Mouse (Mus musculus): ENCODE data around the gene Hsf2bp.

Hsf2bp gene

GRCm38 (mm10) chr17:32048351-32048750 lies 12.2 kb upstream of the Hsf2bp start:
- no peak for TF ChIP-seq GATA4 (IDR thresholded peaks at IDR 0.05; ENCODE audit: insufficient replicate concordance, low read length)

GRCm38 (mm10) chr17:32046541-32046940 lies 10.4 kb upstream of the Hsf2bp start:
- no peak for TF ChIP-seq GATA4 (IDR thresholded peaks at IDR 0.05; ENCODE audit: insufficient replicate concordance, low read length)

- no peak for TF ChIP-seq GATA4 (IDR thresholded peaks at IDR 0.05; ENCODE audit: insufficient replicate concordance, low read length)
Observed at GRCm38 (mm10) chr17:32040263-32040662, 4.1 kb upstream of the Hsf2bp start.

DNA sequence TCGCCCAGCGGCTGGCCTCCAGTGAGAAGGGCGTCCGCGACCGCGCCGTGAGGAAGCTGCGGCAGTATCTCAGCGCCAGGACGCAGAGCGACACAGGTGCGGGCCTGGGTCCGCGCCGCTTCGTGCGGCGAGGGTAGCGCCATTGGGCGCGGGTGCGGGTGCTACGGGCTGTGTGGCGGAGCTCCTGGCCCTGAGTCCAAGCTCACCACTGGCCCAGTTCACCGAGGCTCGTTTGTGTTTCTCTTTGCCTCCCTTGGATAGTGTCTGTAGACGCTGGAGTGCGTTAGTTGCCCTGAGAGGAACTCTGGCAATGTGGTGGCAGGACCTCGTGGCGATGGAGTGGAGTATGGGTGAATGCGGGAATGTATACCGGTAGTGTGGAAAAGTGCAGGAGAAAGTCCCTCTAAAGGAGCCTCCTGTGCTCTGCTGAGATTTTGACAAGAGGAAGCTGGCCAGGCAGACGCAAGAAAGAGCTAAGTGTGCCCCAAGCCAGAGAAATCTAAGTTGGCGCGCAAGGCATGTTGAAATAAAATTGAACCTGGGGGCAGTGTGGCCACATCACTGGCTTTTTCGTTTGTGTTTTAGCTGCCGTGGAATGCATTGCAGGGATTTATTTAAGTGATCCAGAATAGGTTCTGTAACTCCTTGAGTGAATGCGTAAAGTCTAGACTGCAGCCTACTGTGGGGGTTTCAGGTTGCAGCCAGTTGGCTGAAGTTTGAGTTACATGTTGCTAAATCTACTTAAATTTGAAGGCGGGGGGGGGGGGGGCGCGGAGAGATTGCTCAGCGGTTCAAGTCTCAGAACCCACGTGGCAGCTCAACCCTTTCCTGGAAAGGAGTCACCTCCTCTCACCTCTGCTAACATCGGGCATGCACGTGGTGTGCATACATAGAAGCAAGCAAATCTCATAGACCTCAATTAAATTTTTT lies 625 bp upstream of the Hsf2bp start:
- TF ChIP-seq GATA4 (IDR thresholded peaks at IDR 0.05; ENCODE audit: insufficient replicate concordance, low read length), result no peak

DNA sequence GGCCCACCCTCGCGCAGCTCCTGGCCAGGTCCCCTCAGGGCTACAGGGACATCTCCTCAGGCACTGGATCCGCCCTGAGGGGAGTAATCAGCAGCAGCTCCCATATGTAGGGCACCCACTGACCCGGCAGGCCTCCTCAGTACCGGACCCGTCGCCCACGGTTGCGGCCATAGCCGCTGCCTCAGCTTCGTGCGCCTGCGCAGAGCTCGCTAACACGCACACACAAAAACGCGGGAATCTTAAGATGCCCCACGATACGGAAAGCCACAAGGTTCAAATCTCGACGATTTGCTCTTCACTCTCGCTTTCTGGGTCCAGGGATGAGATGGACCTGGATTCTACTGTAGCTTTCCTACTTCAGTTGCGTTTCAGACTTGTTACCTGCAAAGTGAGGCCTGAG lies 1.8 kb downstream of the Hsf2bp start:
- no peak for TF ChIP-seq GATA4 (IDR thresholded peaks at IDR 0.05; ENCODE audit: insufficient replicate concordance, low read length)

DNA sequence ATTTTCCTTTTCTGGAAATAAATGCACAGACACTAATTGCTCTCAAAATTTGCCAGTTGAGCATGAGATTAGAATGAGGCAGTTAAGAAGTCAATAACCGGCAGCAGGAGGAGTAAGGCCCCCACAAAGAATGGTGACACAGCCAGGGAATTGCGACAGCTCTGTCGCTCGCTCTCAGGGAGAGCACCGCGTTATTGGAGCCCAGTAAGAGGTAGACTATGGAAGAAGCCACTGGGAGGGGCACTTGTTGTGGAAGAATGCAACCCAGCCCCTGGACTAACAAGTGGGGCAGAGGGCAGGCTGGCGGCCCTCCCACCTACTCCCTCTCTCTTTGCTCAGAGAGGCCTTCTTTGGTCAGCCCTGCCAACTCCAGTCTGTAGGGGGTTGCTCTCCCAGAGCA lies 4.5 kb downstream of the Hsf2bp start:
- no peak for TF ChIP-seq GATA4 (IDR thresholded peaks at IDR 0.05; ENCODE audit: insufficient replicate concordance, low read length)

- TF ChIP-seq GATA4 (IDR thresholded peaks at IDR 0.05; ENCODE audit: insufficient replicate concordance, low read length), result no peak
Observed at GRCm38 (mm10) chr17:32028301-32028700, 7.8 kb downstream of the Hsf2bp start.

DNA sequence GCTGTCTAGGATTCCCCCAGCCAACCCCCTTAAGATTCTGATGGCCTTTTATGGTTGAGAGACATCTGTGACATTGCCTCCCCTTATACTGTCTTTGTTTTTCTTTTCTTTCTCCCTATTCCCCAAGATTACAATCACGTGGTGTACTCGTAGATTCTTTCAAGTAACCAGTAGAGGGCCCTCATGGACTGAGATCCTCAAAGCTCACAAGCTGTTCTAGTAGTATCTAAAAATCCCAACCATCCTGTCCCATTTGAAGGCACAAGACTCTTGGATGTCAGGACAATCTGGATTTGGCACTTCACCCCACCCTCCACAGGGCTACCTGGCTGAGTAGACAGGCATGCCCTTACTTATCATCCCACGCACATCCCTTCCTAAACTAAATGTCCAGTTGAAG lies 8.5 kb downstream of the Hsf2bp start:
- no peak for TF ChIP-seq GATA4 (IDR thresholded peaks at IDR 0.05; ENCODE audit: insufficient replicate concordance, low read length)

DNA sequence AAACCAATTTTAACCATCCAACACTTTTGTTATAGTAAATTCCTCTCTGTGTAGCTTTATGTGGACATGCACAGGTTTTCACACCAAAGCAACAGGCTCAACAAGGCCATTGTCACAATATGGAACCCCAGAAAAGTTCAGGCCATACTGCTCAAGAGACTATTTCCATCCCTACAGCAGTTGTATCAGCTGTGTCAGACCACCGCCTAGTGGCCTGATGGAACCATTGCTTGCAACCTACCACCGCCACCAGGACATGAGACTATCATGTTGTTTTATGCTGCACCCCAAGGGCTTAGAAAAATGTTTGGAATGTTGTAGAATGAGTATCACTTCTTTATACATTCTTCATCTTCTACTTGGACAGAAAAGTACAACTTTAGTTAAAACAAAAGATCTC lies 10.8 kb downstream of the Hsf2bp start:
- no peak for TF ChIP-seq GATA4 (IDR thresholded peaks at IDR 0.05; ENCODE audit: insufficient replicate concordance, low read length)

DNA sequence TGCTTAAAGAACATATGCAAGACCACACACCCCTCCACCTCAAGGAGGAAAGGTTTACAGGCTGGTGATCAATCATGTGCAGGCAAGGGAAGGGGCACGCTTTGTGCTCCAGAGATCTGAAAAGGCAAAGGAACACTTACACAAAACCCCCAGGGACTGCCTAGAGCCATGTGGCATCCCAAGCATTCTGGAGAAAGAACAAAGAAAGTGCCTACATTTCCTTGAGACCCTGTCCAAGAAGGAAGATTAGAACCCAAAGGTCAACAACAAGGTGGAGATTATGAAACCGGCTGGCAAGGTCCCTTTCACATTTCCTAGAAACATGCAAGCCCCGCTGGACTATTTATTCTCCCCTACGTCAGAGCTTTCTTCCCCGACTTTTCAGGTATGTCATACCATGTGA lies 11.5 kb downstream of the Hsf2bp start:
- TF ChIP-seq GATA4 (IDR thresholded peaks at IDR 0.05; ENCODE audit: insufficient replicate concordance, low read length), result no peak

DNA sequence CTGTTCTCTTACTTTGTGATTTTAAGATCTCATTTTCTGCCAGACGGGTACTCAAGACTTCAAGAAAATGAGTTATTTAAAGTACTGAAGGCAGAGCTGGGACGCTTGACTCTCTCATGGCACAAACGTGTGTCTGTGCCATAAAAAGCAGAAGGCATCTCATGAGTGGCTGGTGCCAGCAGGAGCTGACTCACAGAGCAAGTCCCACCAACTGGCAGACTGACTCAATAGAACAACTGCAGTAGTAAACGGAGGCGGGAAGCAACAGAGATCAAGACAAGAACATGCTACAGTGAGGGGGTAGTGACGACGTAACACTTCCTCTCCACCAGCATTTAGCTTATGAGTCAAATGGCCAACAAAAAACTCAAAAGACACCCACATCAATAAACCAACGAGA lies 13.1 kb downstream of the Hsf2bp start:
- TF ChIP-seq GATA4 (IDR thresholded peaks at IDR 0.05; ENCODE audit: insufficient replicate concordance, low read length), result no peak

DNA sequence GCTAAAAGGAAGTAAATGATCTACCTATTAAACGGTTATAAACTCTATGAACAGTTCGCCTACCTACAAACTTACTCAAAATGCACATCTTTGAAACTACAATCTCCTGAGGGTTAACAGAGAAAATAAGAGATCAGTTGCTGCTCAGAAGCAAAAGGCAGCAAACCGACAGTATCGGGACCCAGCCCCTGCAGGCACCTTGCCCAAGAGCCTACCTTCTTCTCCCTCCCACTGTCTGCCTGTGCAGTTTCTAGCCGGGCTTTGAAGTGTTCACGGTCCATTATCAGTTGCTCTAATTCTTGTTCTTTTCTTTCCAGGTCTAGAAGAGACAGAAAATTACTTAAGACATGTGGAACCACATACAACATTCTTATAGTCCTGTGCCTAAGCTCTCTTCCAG lies 13.6 kb downstream of the Hsf2bp start:
- TF ChIP-seq GATA4 (IDR thresholded peaks at IDR 0.05; ENCODE audit: insufficient replicate concordance, low read length), result no peak

- TF ChIP-seq GATA4 (IDR thresholded peaks at IDR 0.05; ENCODE audit: insufficient replicate concordance, low read length), result no peak
Observed at GRCm38 (mm10) chr17:32021981-32022380, 14.2 kb downstream of the Hsf2bp start.

- TF ChIP-seq GATA4 (IDR thresholded peaks at IDR 0.05; ENCODE audit: insufficient replicate concordance, low read length), result no peak
Observed at GRCm38 (mm10) chr17:32018127-32018894, 17.8 kb downstream of the Hsf2bp start.

DNA sequence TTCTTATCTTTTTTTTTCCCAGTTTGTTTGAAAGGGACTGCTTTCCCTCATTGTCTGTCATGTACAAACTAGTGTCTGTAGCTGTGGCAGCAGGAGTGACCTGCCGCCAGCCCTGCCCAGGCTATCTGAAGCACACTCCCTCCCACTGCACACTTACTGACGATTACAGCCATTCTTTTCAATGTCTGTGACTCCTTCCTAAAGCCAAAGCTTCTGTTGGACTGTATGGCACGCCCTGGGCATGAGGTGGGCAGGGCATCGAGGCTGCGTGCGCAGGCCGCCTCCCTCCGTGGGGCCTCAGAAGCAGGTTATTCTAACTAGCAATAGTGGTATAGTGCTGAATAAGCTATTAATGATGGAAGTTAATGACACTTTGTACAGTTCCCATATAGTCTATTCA lies 19.7 kb downstream of the Hsf2bp start:
- TF ChIP-seq GATA4 (IDR thresholded peaks at IDR 0.05; ENCODE audit: insufficient replicate concordance, low read length), result no peak

DNA sequence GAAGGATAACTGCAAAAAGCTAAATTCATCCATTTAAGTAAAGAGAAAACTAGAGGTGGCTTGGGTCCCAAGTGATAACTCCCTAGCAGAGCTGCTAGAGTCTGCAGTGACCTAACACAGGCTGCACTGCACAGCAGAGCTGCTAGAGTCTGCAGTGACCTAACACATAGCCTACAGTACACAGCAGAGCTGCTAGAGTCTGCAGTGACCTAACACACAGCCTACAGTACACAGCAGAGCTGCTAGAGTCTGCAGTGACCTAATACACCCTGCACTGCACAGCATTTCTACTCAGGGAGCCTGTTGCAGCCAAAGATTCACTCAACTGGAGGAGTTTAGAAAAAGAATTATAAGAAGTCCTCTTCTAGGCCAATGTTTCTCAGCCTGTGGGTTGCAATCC lies 22.5 kb downstream of the Hsf2bp start:
- no peak for TF ChIP-seq GATA4 (IDR thresholded peaks at IDR 0.05; ENCODE audit: insufficient replicate concordance, low read length)

Measured in liver, adult (tissue).